Mouse (Mus musculus) cortical plate, adult 2 months (tissue): ENCODE data around the gene Mkln1. TPM values are rescaled to one million over a fixed set of nuclear protein-coding genes. Genes with fewer than 3 reads are reported as not detected.

Source experiments
- H3K27ac ChIP-seq: fragments of 200-500 bp; 2 replicates; pipeline ENCODE4 v1.5.1; 2012; ENCODE audit warnings: low read length, control low read depth, inconsistent platforms; ENCODE audit not compliant: insufficient read depth
- H3K4me1 ChIP-seq: fragments of 200-500 bp; 2 replicates; pipeline ENCODE4 v1.6.1; 2011; ENCODE audit warnings: low read length; ENCODE audit not compliant: control insufficient read depth, insufficient read depth
- H3K4me3 ChIP-seq: fragments of 200-500 bp; 2 replicates; pipeline ENCODE4 v1.5.1; 2011; ENCODE audit warnings: mild to moderate bottlenecking, low read length, control low read depth; ENCODE audit not compliant: insufficient read depth
- CTCF ChIP-seq: fragments of 200-500 bp; IDR thresholded peaks from 2 replicates; pipeline ENCODE4 v1.5.1; 2011; ENCODE audit warnings: mild to moderate bottlenecking, control low read depth, low read length; ENCODE audit not compliant: insufficient read depth; ENCODE audit errors: extremely low read depth
- POLR2A ChIP-seq: fragments of 200-500 bp; IDR thresholded peaks from 2 replicates; pipeline ENCODE4 v1.6.1; 2011; ENCODE audit warnings: mild to moderate bottlenecking, low read length, control low read depth; ENCODE audit not compliant: insufficient read depth; ENCODE audit errors: extremely low read depth
- polyA plus RNA-seq: library from polyadenylated mRNA; depleted of rRNA; stranded (reverse); fragments of >200 nt; gene quantifications from 2 replicates; pipeline ENCODE4 v1.2.3, GENCODE M21; 2012

Mkln1 gene
- polyA plus RNA-seq, 1 experiment = 49.8 TPM

DNA sequence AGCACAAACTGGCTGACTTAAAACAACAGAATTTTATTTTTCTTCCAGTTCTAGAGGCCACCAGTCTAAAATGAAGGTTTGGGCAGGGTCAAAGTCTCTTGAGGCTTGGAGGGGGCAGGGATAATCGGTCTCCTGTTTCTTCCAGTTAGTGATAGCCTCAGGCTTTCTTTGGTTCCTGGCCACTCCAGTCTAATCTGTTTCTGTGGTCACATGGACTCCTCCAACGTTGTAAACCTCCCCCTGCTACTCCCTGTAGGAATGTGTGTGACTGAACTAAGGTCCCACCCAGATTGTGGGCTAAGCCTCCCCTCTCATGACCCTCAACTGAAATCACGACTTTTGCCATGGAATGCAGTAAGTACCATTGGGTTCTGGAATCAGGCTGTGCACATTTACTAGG lies 25.9 kb upstream of the Mkln1 start:
- Histone ChIP-seq H3K4me1 (0 out of 2 replicates have a peak, but pooled peaks cover 1% of the 10 kb centered on the region), H3K27ac (no peak overlapping the region), H3K4me3 (no peak overlapping the region)
- no peak for TF ChIP-seq CTCF
- TF ChIP-seq POLR2A = no peak

DNA sequence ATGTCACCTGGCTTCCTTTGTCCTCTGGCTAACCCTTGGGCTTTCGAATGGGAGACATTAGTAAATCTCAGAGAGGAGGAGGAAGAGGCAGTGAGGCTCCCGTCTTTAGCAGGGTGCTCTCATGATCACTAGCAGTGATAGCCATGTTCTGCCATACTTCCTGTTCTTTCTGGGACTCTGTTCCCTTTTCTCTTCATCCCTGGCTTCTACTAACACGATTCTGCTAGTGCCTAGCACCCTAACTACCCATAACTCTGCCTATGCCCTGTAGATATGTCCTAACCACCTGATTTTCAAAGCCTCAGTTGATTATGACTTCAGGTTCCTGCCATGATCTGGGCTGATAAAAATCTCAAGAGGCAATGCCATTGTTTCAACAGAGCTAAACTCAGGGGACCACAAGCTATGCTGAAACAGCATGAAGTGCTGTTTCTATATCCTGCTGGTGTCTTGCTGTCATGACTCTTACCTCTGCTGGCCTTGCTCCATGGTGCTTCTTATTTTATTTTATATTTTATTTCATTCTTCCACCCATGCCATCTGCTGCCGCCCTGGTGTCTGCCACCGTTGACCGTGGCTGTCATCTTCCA lies 25.4 kb upstream of the Mkln1 start:
- Histone ChIP-seq H3K27ac (no peak overlapping the region), H3K4me3 (no peak overlapping the region), H3K4me1 (0 out of 2 replicates have a peak, but pooled peaks cover 1% of the 10 kb centered on the region)
- no peak for TF ChIP-seq POLR2A
- TF ChIP-seq CTCF = no peak

DNA sequence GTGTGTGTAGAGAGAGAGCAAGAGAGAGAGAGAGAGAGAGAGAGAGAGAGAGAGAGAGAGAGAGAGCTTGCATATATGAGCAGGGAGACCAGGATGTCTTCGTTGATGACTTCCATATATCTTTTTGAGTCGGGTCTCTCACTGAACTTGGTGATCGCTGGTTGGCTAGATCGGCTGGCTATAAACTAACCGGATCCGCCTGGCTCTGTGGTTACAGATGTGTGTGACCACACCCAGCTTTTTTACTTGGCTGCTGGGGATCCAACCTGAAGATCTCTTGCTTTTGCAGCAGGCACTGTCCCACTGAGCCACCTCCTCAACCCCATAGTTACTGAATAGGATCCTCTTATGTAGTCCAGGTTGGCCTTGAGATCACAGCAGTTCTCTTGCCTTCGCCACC lies 15.5 kb upstream of the Mkln1 start:
- Histone ChIP-seq H3K4me3 (no peak overlapping the region), H3K27ac (no peak overlapping the region), H3K4me1 (no peaks in the 10 kb centered on the region)
- no peak for TF ChIP-seq CTCF

DNA sequence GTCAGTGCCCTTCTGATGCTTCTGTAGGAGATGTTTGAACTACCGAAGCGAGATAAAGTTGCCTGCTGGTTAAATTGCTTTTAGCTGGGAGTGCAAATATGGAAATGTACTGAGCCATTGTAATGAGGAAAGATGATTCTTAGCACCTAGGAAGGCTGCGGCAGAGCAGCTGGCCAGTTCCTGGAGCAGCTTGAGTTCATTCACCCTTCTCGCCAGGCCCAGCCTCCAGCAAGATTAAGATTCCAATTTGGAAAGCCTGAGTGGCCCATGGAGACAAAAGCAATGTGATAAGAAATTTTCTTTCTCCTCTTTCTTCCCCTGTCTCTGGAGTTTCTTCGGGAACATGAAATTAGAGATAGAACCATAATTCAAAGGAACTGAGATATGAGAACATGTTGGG lies 13.7 kb upstream of the Mkln1 start:
- no peak overlapping the region for H3K4me3 ChIP-seq
- no peak for TF ChIP-seq CTCF
- no peaks in the 10 kb centered on the region for H3K4me1 ChIP-seq
- H3K27ac ChIP-seq = no peak overlapping the region

DNA sequence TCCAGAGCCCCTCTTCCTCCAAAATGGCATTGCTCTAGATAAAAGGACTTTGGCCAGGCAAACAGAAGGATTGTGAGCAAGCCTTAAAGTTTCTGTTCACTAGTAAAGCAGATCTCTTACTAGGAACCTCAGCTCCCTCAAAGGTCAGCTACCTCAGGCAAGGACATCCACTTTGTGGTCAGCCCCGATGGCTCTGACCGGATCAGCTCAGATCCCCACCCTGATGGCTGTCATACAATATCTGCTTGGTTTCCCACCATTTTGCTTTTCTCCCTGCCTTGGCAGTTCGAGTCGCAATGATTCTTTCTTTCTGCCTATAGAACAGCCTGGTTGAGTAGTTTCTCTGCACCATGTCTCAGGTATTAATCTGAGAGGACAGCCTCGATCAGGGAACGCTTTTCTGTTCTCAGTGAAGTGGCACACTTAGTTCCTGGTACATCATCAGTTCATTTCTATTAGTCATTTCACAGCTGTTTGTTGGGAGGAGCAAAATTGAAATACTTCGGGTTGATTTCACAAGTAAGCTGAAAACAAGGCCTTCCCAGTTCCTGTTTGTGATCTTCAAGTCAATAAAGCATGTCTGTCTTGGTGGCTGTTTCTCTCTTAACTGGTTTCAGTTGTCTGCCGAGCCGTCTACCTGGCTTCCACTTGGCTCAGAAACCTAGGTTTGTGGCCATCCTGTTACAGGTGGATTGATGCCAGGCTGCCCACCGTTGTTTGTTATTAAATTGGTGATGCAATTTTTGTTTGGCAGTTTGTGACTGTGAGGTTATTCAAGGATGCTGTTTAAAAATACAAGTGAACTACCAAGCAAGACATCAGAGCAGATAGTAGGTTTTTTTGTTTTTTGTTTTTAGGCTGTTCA lies 13.0 kb upstream of the Mkln1 start:
- Histone ChIP-seq H3K4me1 (no peaks in the 10 kb centered on the region), H3K27ac (no peak overlapping the region), H3K4me3 (no peak overlapping the region)
- TF ChIP-seq POLR2A (no peak), CTCF (no peak)

DNA sequence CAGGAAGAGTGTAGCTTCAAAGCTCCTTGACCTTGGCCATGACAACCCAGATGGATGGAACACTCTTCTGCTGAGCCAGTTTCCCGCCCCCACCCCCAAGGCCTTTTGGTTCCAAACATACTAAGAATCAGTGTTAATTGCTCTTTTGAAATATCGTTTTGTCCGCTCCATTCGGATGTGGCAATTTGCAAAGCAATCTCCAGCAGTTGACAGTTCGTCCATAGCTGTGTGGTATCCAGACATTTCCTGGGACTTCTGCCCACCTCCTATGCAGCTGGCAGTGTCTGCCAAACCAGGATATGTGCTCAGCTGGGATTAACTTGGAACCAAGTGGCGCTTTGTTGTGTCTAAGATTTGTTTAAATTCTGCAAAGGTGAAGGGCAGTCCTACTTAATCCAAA lies 8.8 kb upstream of the Mkln1 start:
- Histone ChIP-seq H3K27ac (no peak overlapping the region), H3K4me3 (no peak overlapping the region), H3K4me1 (no peaks in the 10 kb centered on the region)
- TF ChIP-seq CTCF (no peak), POLR2A (no peak)

DNA sequence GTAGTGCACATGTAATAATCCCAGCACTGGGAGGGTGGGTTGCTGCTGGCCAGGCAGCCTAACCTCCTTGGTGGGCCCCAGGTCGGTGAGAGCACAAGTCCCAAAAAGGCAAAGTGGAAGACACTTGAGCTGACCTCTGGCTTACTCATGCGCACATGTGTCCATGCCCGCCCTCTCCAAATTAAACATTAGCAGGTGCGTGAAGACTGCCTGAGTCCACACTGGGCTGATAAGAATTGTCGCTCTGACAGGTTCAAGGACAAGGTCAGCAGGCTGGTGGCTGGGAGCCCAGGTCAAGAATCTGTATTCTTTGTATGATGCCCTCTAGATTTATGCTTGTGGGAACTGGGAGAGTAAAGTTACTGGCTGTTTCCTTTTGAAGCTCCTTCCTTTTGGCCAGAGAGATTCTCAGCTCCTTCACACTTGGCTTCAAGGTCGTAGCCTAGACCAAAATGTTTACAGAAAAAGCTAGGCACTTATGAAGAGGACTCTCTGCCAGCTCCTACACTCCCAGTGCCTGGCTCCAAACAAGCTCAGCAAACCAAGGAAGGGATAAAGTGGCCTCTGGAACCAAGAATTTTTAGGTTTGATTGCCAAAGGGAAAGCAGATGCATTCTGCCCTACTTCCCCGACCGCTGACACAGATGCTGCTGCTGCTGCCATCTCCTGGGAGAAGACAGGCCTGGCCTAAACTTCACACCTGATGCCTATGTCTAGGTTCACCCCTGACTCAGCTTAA lies 8.1 kb upstream of the Mkln1 start:
- Histone ChIP-seq H3K27ac (no peak overlapping the region), H3K4me1 (no peaks in the 10 kb centered on the region), H3K4me3 (no peak overlapping the region)
- TF ChIP-seq POLR2A = no peak
- peak; percentile 40 for TF ChIP-seq CTCF

DNA sequence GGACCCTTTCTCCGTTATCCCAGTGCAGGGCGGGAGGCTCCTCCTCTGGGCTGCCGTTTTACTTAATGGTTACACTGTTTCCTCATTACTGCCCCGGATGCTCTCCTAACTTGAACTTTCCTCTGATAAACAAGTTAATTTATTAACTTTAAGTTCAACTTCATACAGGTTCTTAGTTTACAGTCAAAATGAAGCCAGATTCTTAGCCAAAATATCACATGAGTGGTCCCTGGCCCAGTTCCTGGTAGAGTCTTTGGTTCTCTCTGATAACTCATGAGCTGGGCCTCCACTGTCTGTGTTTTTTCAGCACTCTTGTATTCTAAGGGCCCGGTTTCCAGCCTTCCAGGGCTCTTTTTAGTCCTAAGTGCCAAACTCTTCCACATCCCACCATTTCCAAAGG lies 5.7 kb upstream of the Mkln1 start:
- Histone ChIP-seq H3K4me1 (0 out of 2 replicates have a peak, but pooled peaks cover 1% of the 10 kb centered on the region), H3K27ac (no peak overlapping the region), H3K4me3 (no peak overlapping the region)
- TF ChIP-seq POLR2A (no peak), CTCF (no peak)

DNA sequence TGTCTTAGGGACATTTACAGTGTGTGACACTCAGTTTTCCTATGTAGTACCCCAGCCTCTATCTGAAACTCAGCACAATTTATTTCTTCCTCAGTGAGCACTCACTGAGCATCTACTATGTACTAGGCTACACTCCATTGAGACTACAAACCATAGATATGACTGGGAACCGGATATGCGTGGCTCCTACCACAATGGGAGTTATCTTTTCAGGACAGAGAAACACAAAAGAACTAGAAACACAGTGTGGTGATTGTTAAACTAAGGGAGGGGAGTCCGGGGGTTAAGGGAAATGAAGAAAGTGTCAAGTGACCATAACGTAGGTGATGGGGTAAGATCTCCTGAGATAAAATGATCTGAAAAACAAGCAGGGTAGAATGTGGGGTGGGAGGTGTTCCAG lies 2.4 kb upstream of the Mkln1 start:
- Histone ChIP-seq H3K4me3 (no peak overlapping the region), H3K27ac (no peak overlapping the region), H3K4me1 (peaks cover 8% of the 10 kb centered on the region)
- TF ChIP-seq CTCF (no peak), POLR2A (no peak)
